Mouse (Mus musculus) embryonic fibroblast, embryonic 13.5 days (primary cell): ENCODE results near the gene Pitpnm2. TPM values are rescaled to one million over a fixed set of nuclear protein-coding genes. Genes with fewer than 3 reads are reported as not detected.
A peak's percentile ranks its signal among the peaks of the same experiment; 100 is the strongest.
"Not testable (repeated sequence)": the region's sequence is repeated elsewhere in the genome, so short reads cannot be mapped to it uniquely, and the experiment has no call there.

Experiments
- H3K27ac ChIP-seq: 2 replicates; pipeline ENCODE4 v1.5.1; 2012; ENCODE audit warnings: low read length, control low read depth, inconsistent platforms; ENCODE audit not compliant: insufficient read depth
- H3K4me1 ChIP-seq: 2 replicates; pipeline ENCODE4 v1.6.1; 2011; ENCODE audit warnings: low read length; ENCODE audit not compliant: control insufficient read depth, insufficient read depth
- H3K4me3 ChIP-seq: 2 replicates; pipeline ENCODE4 v1.5.1; 2011; ENCODE audit warnings: mild to moderate bottlenecking, control low read depth, low read length; ENCODE audit not compliant: insufficient read depth
- CTCF ChIP-seq: IDR thresholded peaks from 2 replicates; pipeline ENCODE4 v1.5.1; 2011; ENCODE audit warnings: mild to moderate bottlenecking, control low read depth, low read length, moderate library complexity, borderline replicate concordance; ENCODE audit not compliant: insufficient read depth
- POLR2A ChIP-seq: IDR thresholded peaks from 2 replicates; pipeline ENCODE4 v1.6.1; 2011; ENCODE audit warnings: low read depth, mild to moderate bottlenecking, control low read depth, low read length, moderate library complexity
- polyA plus RNA-seq: library from polyadenylated mRNA; stranded (reverse); fragments of >200 nt; gene quantifications from 2 replicates; pipeline ENCODE4 v1.2.4, GENCODE M21; 2011; ENCODE audit warnings: low read depth; ENCODE audit not compliant: missing spikeins, insufficient read length

Pitpnm2 gene
- 22.7 and 28.9 TPM in 2 replicates for polyA plus RNA-seq

GRCm38 (mm10) chr5:124249614-124250591 lies at the start of gene Pitpnm2:
Gene Pitpnm2 (minus strand): TSS chr5:124249760.
- TF ChIP-seq POLR2A (0 out of 2 replicates have a peak, but pooled peaks have one; percentile 10), CTCF (no peak)
- peak within 1 kb of the TSS; percentile 60 for H3K4me3 ChIP-seq

GRCm38 (mm10) chr5:124299307-124299706 lies 49.7 kb upstream of the Pitpnm2 start:
- H3K4me3 ChIP-seq, H3K4me1 ChIP-seq, H3K27ac ChIP-seq: not testable (repeated sequence)
- peak; percentile 34; the same call in 1 of the 2 replicates for TF ChIP-seq CTCF

More at GRCm38 (mm10) chr5:124249614-124250591, at the start of gene Pitpnm2:
- Histone ChIP-seq H3K4me1 (peaks cover 6% of the 10 kb centered on the region), H3K27ac (peak within 1 kb of the TSS; percentile 69)

GRCm38 (mm10) chr5:124296475-124296874 lies 46.9 kb upstream of the Pitpnm2 start:
- no peak for TF ChIP-seq POLR2A
- no peak for TF ChIP-seq CTCF
- no peak overlapping the region for H3K27ac ChIP-seq
- no peak overlapping the region for H3K4me3 ChIP-seq
- no peaks in the 10 kb centered on the region for H3K4me1 ChIP-seq

- Histone ChIP-seq H3K27ac (no peak overlapping the region), H3K4me1 (no peaks in the 10 kb centered on the region), H3K4me3 (no peak overlapping the region)
- TF ChIP-seq CTCF = no peak
These were observed 44.4 kb upstream of the Pitpnm2 start for GRCm38 (mm10) chr5:124293967-124294366.

- H3K27ac ChIP-seq = no peak overlapping the region
- H3K4me3 ChIP-seq = no peak overlapping the region
- no peaks in the 10 kb centered on the region for H3K4me1 ChIP-seq
- TF ChIP-seq CTCF = no peak
- TF ChIP-seq POLR2A = no peak
These were observed 40.7 kb upstream of the Pitpnm2 start for GRCm38 (mm10) chr5:124290216-124290615.

- no peak overlapping the region for H3K27ac ChIP-seq
- H3K4me3 ChIP-seq = no peak overlapping the region
- no peaks in the 10 kb centered on the region for H3K4me1 ChIP-seq
- no peak for TF ChIP-seq CTCF
- TF ChIP-seq POLR2A = no peak
These were observed 38.2 kb upstream of the Pitpnm2 start for GRCm38 (mm10) chr5:124287616-124288247.

- Histone ChIP-seq H3K27ac (no peak overlapping the region), H3K4me3 (no peak overlapping the region), H3K4me1 (no peaks in the 10 kb centered on the region)
- TF ChIP-seq POLR2A (no peak), CTCF (no peak)
These were observed 34.8 kb upstream of the Pitpnm2 start for GRCm38 (mm10) chr5:124284330-124284729.

- H3K27ac ChIP-seq = no peak overlapping the region
- no peaks in the 10 kb centered on the region for H3K4me1 ChIP-seq
- no peak overlapping the region for H3K4me3 ChIP-seq
- TF ChIP-seq POLR2A (no peak), CTCF (no peak)
These were observed 33.3 kb upstream of the Pitpnm2 start for GRCm38 (mm10) chr5:124282854-124283253.

- Histone ChIP-seq H3K4me3 (no peak overlapping the region), H3K4me1 (0 out of 2 replicates have a peak, but pooled peaks cover 1% of the 10 kb centered on the region), H3K27ac (no peak overlapping the region)
- TF ChIP-seq CTCF = no peak
- TF ChIP-seq POLR2A = no peak
These were observed 20.7 kb upstream of the Pitpnm2 start for GRCm38 (mm10) chr5:124270226-124270625.
